ENCODE assay signal across 9 mouse cellular contexts in genomic region chr11:7140449-7140848, GRCm38 (mm10). TPM values are rescaled to one million over a fixed set of nuclear protein-coding genes. Genes with fewer than 3 reads are reported as not detected.
DNase-seq lines count a peak whose midpoint lies in the region; ATAC-seq lines count a peak whose summit lies in the region.
"Had no signal": no experiment of that assay in that cellular context is flagged by ENCODE, and none has a peak within 500 bp of the region (broad histone marks: within the 10 kb centered on the region; RNA-seq: fewer than 3 reads in every experiment).

No protein-coding gene starts in this region.

- H3K4me3 ChIP-seq in midbrain, embryonic 13.5 days (replicated peaks): no peak overlapping the region
- H3K4me3 ChIP-seq in midbrain, embryonic 11.5 days (ENCODE audit: low read depth, low read length): no peak overlapping the region

- no peak overlapping the region for H3K9ac ChIP-seq in midbrain, embryonic 13.5 days (replicated peaks)
- H3K9ac ChIP-seq in midbrain, embryonic 11.5 days (ENCODE audit: low read length): no peak overlapping the region

- ATAC-seq in midbrain, embryonic 13.5 days: 0 out of 2 replicates have a peak, but pooled peaks have one; percentile 25
- no peak for ATAC-seq in midbrain, embryonic 11.5 days (ENCODE audit: low FRiP score)
- peak; percentile 39; the same call in 1 of the 2 replicates for ATAC-seq in common myeloid progenitor, adult 5-6 weeks (replicated peaks; ENCODE audit: low read depth, poor library complexity, severe bottlenecking)

- intact Hi-C loops in heart, postnatal 14 days (cut with DNase I): loop anchor here (5.0 to 10.0 kb wide), 2 partner anchors 83 to 236 kb away; no protein-coding TSS in a partner anchor

- H3K4me1 ChIP-seq in midbrain, embryonic 13.5 days (replicated peaks): peaks cover 7% of the 10 kb centered on the region
- H3K4me1 ChIP-seq in midbrain, embryonic 11.5 days (ENCODE audit: control insufficient read depth, insufficient read depth, low read length): no peaks in the 10 kb centered on the region

- peaks cover 18% of the 10 kb centered on the region; the same call in 1 of the 2 replicates for H3K36me3 ChIP-seq in midbrain, embryonic 13.5 days
- no peaks in the 10 kb centered on the region for H3K36me3 ChIP-seq in midbrain, embryonic 11.5 days (ENCODE audit: control insufficient read depth, insufficient read depth, low read length)

- no peak overlapping the region for H3K4me2 ChIP-seq in midbrain, embryonic 13.5 days (replicated peaks)
- H3K4me2 ChIP-seq in midbrain, embryonic 11.5 days: no peak overlapping the region

- H3K27ac ChIP-seq in midbrain, embryonic 13.5 days: no peak overlapping the region
- H3K27ac ChIP-seq in midbrain, embryonic 11.5 days (ENCODE audit: low read depth, low read length): no peak overlapping the region

- H3K27me3 ChIP-seq in midbrain, embryonic 13.5 days: no peaks in the 10 kb centered on the region
- H3K27me3 ChIP-seq in midbrain, embryonic 11.5 days (ENCODE audit: control insufficient read depth, insufficient read depth, low read length): no peaks in the 10 kb centered on the region

- no peaks in the 10 kb centered on the region for H3K9me3 ChIP-seq in midbrain, embryonic 13.5 days
- no peaks in the 10 kb centered on the region for H3K9me3 ChIP-seq in midbrain, embryonic 11.5 days (ENCODE audit: control insufficient read depth, low read length)

- 96% methylated on average over 3 of the region's 3 CpGs for WGBS in midbrain, embryonic 13.5 days
- 95% methylated on average over 3 of the region's 3 CpGs for WGBS in midbrain, embryonic 11.5 days

- DNase-seq in cerebellum, adult 11-12 months: peak; percentile 64
- no peak for DNase-seq in cerebellum, adult 11 months
- DNase-seq in midbrain, embryonic 11.5 days (ENCODE audit: low spot score, missing footprints): no peak
- peak; percentile 27 to 56 for DNase-seq in heart, postnatal 14 days
- peak; percentile 49 for DNase-seq in lung, postnatal 36 days
- no peak for DNase-seq in spleen, postnatal 36 days (ENCODE audit: low spot score in 2 of 2)

RNA-seq across cellular contexts. Expression of gene Gm11985, which starts 47.9 kb away (rescaled TPM):
- polyA plus RNA-seq in midbrain, embryonic 13.5 days (2015; fragmentation: Nextera tagmentation; extraction: Ambion mirVana): not detected in 2 replicates
- not detected in 2 replicates for polyA plus RNA-seq in midbrain, embryonic 11.5 days (2014; fragmentation: Nextera tagmentation; extraction: Ambion mirVana)
- total RNA-seq in common myeloid progenitor, adult 5-6 weeks (2017): not detected in 2 replicates
- not detected for total RNA-seq in heart, postnatal 14 days (2021)
- polyA plus RNA-seq: frontal cortex, adult 2 months had no signal

RNA-seq across cellular contexts. Expression of gene Igfbp1, which starts 57.1 kb away (rescaled TPM):
- polyA plus RNA-seq in midbrain, embryonic 13.5 days (2015; fragmentation: Nextera tagmentation; extraction: Ambion mirVana): 0.09 and 0.17 TPM in 2 replicates
- polyA plus RNA-seq in midbrain, embryonic 11.5 days (2014; fragmentation: Nextera tagmentation; extraction: Ambion mirVana): 0.10 and 0.14 TPM in 2 replicates
- not detected in 2 replicates for total RNA-seq in common myeloid progenitor, adult 5-6 weeks (2017)
- total RNA-seq in heart, postnatal 14 days (2021): not detected

Comparison
In these comparisons a context has a peak if more than half of its experiments do, and no peak if none do; other contexts are left out.
1. DNase-seq: peak in cerebellum, adult 11-12 months (single experiment), heart, postnatal 14 days (2 of 2) and lung, postnatal 36 days (single experiment); none in cerebellum, adult 11 months (single experiment), midbrain, embryonic 11.5 days (single experiment) and spleen, postnatal 36 days (0 of 2).